Mouse (Mus musculus): Measurements from ENCODE around the gene Cort. TPM values are rescaled to one million over a fixed set of nuclear protein-coding genes. Genes with fewer than 3 reads are reported as not detected.
A peak's percentile ranks its signal among the peaks of the same experiment; 100 is the strongest.

Cort gene
- polyA plus RNA-seq, 1 experiment from 2014 or later: 0.63 TPM

DNA sequence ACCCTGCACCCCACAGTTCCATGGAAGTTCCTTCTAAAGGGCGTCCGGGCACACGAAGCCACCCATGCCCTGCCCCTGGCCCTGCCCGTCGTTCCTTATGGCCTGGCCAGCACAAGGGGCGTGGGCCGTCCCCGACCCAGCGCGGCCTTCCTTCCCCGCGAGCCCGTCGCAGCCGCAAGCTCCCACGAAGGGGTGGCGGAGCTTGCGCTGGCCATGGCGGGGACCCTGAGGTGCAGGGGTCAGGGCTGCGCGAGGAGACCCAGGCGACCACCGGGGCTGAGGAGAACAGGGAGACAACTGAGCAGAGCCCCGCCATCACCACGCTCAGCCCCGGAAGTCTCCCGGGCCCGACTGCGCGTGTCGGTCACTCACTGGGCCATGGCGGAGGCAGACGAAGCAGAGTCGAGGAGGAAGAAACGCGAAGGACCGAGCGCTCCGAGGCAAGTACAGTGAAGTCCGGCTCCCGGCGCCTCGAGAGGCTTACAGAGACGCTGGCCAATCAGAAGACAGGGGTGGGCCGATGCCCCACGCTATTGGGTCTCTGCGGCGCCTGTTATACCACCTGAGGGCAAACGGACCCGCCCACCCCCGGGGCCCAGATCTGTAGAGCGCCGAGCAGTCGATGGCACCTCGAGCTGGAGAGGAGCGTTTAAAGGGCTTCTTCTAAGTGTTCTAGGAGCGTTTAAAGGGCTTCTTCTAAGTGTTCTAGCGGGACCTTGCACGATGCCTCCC lies 39.8 kb upstream of the Cort start, which contains the start of gene Pgd:
Gene Pgd, minus strand, starts transcription at position 557 of the 732 bp plus-strand sequence.
- Histone ChIP-seq H3K36me3 (ENCODE audit: control insufficient read depth, insufficient read depth, low read length) (peaks cover 5% of the 10 kb centered on the region; the same call in 1 of the 2 replicates), H3K9me3 (ENCODE audit: control insufficient read depth, low read length) (no peaks in the 10 kb centered on the region), H3K27ac (ENCODE audit: low read depth, low read length) (peak within 1 kb of the TSS; percentile 2; the same call in 1 of the 2 replicates), H3K4me1 (ENCODE audit: control insufficient read depth, insufficient read depth, low read length) (peaks cover 7% of the 10 kb centered on the region; the same call in 1 of the 2 replicates), H3K27me3 (ENCODE audit: control insufficient read depth, insufficient read depth, low read length) (no peaks in the 10 kb centered on the region), H3K9ac (ENCODE audit: low read length) (peak within 1 kb of the TSS; percentile 84), H3K4me2 (peak within 1 kb of the TSS; percentile 83), H3K4me3 (ENCODE audit: low read depth, low read length) (peak within 1 kb of the TSS; percentile 57)
- peak; percentile 99 for DNase-seq (ENCODE audit: low spot score, missing footprints)
- peak; percentile 100 for ATAC-seq (ENCODE audit: low FRiP score)
- WGBS: under 1% methylated on average over 59 of the region's 59 CpGs

DNA sequence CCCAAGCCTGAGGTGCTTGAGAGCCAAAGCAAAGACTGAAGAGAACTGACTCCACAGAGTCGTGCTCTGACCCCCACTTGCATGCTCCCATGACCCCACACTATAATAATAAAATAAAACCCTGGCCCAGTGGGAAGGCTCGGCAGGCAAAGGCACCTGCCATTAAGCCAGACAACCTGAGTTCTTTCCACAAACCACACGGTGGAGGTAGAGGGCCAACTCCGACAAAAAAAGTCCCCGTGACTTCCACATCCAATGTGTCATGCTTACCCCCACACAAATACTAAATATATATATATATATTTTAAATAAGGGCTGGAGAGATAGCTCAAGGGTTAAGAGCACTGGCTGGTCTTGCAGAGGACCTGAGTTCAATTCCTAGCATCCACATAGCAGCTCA lies 37.6 kb upstream of the Cort start:
- WGBS: 75% methylated on average over 5 of the region's 5 CpGs
- Histone ChIP-seq H3K36me3 (ENCODE audit: control insufficient read depth, insufficient read depth, low read length) (peaks cover 13% of the 10 kb centered on the region), H3K4me2 (no peak overlapping the region), H3K9me3 (ENCODE audit: control insufficient read depth, low read length) (no peaks in the 10 kb centered on the region), H3K9ac (ENCODE audit: low read length) (no peak overlapping the region), H3K4me3 (ENCODE audit: low read depth, low read length) (no peak overlapping the region), H3K27ac (ENCODE audit: low read depth, low read length) (no peak overlapping the region), H3K4me1 (ENCODE audit: control insufficient read depth, insufficient read depth, low read length) (peaks cover 7% of the 10 kb centered on the region; the same call in 1 of the 2 replicates), H3K27me3 (ENCODE audit: control insufficient read depth, insufficient read depth, low read length) (no peaks in the 10 kb centered on the region)
- DNase-seq (ENCODE audit: low spot score, missing footprints) (no peak), ATAC-seq (ENCODE audit: low FRiP score) (no peak)

DNA sequence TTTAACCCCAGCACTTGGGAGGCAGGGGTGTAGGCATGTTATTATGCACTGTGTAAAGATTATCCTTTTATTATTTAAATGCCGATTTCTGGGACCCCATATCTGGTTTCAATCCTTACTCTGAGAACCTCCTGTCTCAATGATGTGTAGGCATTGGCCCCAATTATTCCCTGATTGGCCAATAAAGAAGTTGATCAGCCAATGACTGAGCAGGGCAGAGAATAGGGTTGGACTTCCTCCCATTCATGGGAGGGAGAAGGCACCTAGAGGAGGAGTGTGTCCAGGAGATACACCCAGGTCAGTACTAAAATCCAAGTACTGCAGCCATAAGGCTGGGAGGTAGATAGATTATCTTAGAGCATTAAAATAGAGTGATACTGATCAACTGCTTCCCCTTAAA lies 36.6 kb upstream of the Cort start:
- Histone ChIP-seq H3K9ac (ENCODE audit: low read length) (no peak overlapping the region), H3K27ac (ENCODE audit: low read depth, low read length) (no peak overlapping the region), H3K9me3 (ENCODE audit: control insufficient read depth, low read length) (no peaks in the 10 kb centered on the region), H3K4me1 (ENCODE audit: control insufficient read depth, insufficient read depth, low read length) (peaks cover 7% of the 10 kb centered on the region; the same call in 1 of the 2 replicates), H3K36me3 (ENCODE audit: control insufficient read depth, insufficient read depth, low read length) (peaks cover 15% of the 10 kb centered on the region), H3K27me3 (ENCODE audit: control insufficient read depth, insufficient read depth, low read length) (no peaks in the 10 kb centered on the region), H3K4me2 (no peak overlapping the region), H3K4me3 (ENCODE audit: low read depth, low read length) (no peak overlapping the region)
- WGBS: 76% methylated on average over 1 of the region's 1 CpGs
- ATAC-seq (ENCODE audit: low FRiP score): no peak
- DNase-seq (ENCODE audit: low spot score, missing footprints): no peak

- peaks cover 17% of the 10 kb centered on the region for H3K36me3 ChIP-seq (ENCODE audit: control insufficient read depth, insufficient read depth, low read length)
- ATAC-seq (ENCODE audit: low FRiP score) (no peak), DNase-seq (ENCODE audit: low spot score, missing footprints) (no peak)
- H3K27me3 ChIP-seq (ENCODE audit: control insufficient read depth, insufficient read depth, low read length): no peaks in the 10 kb centered on the region
- no peak overlapping the region for H3K9ac ChIP-seq (ENCODE audit: low read length)
- H3K27ac ChIP-seq (ENCODE audit: low read depth, low read length): no peak overlapping the region
- WGBS: 97% methylated on average over 6 of the region's 6 CpGs
- H3K4me2 ChIP-seq: no peak overlapping the region
- H3K4me3 ChIP-seq (ENCODE audit: low read depth, low read length): no peak overlapping the region
- peaks cover 7% of the 10 kb centered on the region; the same call in 1 of the 2 replicates for H3K4me1 ChIP-seq (ENCODE audit: control insufficient read depth, insufficient read depth, low read length)
- no peaks in the 10 kb centered on the region for H3K9me3 ChIP-seq (ENCODE audit: control insufficient read depth, low read length)
Measured at GRCm38 (mm10) chr4:149161166-149161565, 34.6 kb upstream of the Cort start.

- Histone ChIP-seq H3K4me2 (no peak overlapping the region), H3K27ac (ENCODE audit: low read depth, low read length) (no peak overlapping the region), H3K4me3 (ENCODE audit: low read depth, low read length) (no peak overlapping the region), H3K9me3 (ENCODE audit: control insufficient read depth, low read length) (no peaks in the 10 kb centered on the region), H3K9ac (ENCODE audit: low read length) (no peak overlapping the region), H3K36me3 (ENCODE audit: control insufficient read depth, insufficient read depth, low read length) (peaks cover 29% of the 10 kb centered on the region), H3K27me3 (ENCODE audit: control insufficient read depth, insufficient read depth, low read length) (no peaks in the 10 kb centered on the region), H3K4me1 (ENCODE audit: control insufficient read depth, insufficient read depth, low read length) (no peaks in the 10 kb centered on the region)
- DNase-seq (ENCODE audit: low spot score, missing footprints) (no peak), ATAC-seq (ENCODE audit: low FRiP score) (no peak)
- 91% methylated on average over 13 of the region's 13 CpGs for WGBS
Measured at GRCm38 (mm10) chr4:149159891-149160290, 33.3 kb upstream of the Cort start.

- 90% methylated on average over 2 of the region's 2 CpGs for WGBS
- Histone ChIP-seq H3K4me1 (ENCODE audit: control insufficient read depth, insufficient read depth, low read length) (no peaks in the 10 kb centered on the region), H3K27me3 (ENCODE audit: control insufficient read depth, insufficient read depth, low read length) (no peaks in the 10 kb centered on the region), H3K9me3 (ENCODE audit: control insufficient read depth, low read length) (no peaks in the 10 kb centered on the region), H3K27ac (ENCODE audit: low read depth, low read length) (no peak overlapping the region), H3K9ac (ENCODE audit: low read length) (no peak overlapping the region), H3K4me2 (no peak overlapping the region), H3K4me3 (ENCODE audit: low read depth, low read length) (no peak overlapping the region), H3K36me3 (ENCODE audit: control insufficient read depth, insufficient read depth, low read length) (peaks cover 34% of the 10 kb centered on the region)
- no peak for ATAC-seq (ENCODE audit: low FRiP score)
- DNase-seq (ENCODE audit: low spot score, missing footprints): no peak
Measured at GRCm38 (mm10) chr4:149159203-149159602, 32.6 kb upstream of the Cort start.

DNA sequence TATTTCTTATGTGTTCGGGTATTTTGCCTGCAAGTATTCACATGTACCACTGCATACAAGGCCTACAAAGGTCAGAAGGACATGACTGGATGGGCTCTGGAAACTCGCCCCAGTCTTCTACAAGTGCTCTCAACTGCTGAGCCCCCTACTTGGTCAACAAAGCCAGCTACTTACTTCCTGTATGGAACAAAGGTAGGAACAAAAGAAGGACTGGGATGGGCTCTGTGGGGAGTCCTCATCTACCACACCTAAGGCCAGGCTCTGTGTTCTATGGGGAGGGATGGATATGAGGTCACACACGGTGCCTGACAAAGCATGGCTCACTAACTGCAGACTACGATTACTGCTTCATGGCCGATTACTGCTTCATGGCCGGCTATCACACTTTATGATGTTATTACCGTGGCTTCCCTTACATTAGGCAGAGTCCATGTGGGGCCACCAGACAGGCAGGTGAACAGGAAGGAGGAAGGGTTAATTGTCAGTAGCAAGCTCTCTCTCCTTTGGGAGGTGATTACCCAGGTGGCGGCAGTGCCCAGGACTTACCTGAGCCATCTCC lies 30.9 kb upstream of the Cort start:
- H3K4me2 ChIP-seq: no peak overlapping the region
- H3K27ac ChIP-seq (ENCODE audit: low read depth, low read length): no peak overlapping the region
- 92% methylated on average over 8 of the region's 8 CpGs for WGBS
- H3K27me3 ChIP-seq (ENCODE audit: control insufficient read depth, insufficient read depth, low read length): no peaks in the 10 kb centered on the region
- H3K36me3 ChIP-seq (ENCODE audit: control insufficient read depth, insufficient read depth, low read length): peaks cover 44% of the 10 kb centered on the region
- ATAC-seq (ENCODE audit: low FRiP score): no peak
- H3K9me3 ChIP-seq (ENCODE audit: control insufficient read depth, low read length): no peaks in the 10 kb centered on the region
- H3K4me3 ChIP-seq (ENCODE audit: low read depth, low read length): no peak overlapping the region
- H3K9ac ChIP-seq (ENCODE audit: low read length): no peak overlapping the region
- no peaks in the 10 kb centered on the region for H3K4me1 ChIP-seq (ENCODE audit: control insufficient read depth, insufficient read depth, low read length)
- DNase-seq (ENCODE audit: low spot score, missing footprints): no peak

DNA sequence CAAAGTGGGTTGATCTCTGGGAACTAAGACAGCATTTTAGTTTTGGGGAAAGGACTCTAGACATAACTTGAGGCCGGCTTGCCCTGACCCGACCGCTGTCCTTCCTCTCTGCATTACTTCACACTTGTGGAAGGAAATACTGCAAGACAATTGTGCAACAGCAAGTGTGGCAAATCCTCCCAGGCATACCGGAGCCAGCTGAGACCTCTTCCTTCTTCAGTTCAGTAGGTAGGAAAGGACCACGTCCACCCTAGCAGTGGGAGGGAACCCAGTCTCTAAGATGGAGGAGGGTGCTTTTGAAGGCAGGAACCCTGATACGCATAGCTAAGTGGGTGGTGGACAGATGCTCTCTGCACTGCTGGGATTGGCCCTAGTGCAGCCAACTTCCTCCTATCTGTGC lies 29.1 kb upstream of the Cort start:
- H3K9ac ChIP-seq (ENCODE audit: low read length): no peak overlapping the region
- H3K4me1 ChIP-seq (ENCODE audit: control insufficient read depth, insufficient read depth, low read length): no peaks in the 10 kb centered on the region
- H3K27me3 ChIP-seq (ENCODE audit: control insufficient read depth, insufficient read depth, low read length): no peaks in the 10 kb centered on the region
- H3K9me3 ChIP-seq (ENCODE audit: control insufficient read depth, low read length): no peaks in the 10 kb centered on the region
- no peak overlapping the region for H3K4me3 ChIP-seq (ENCODE audit: low read depth, low read length)
- no peak overlapping the region for H3K4me2 ChIP-seq
- ATAC-seq (ENCODE audit: low FRiP score): no peak
- DNase-seq (ENCODE audit: low spot score, missing footprints): no peak
- WGBS: 94% methylated on average over 6 of the region's 6 CpGs
- H3K36me3 ChIP-seq (ENCODE audit: control insufficient read depth, insufficient read depth, low read length): peaks cover 58% of the 10 kb centered on the region
- no peak overlapping the region for H3K27ac ChIP-seq (ENCODE audit: low read depth, low read length)

GRCm38 (mm10) chr4:149154859-149155258 lies 28.3 kb upstream of the Cort start:
- H3K27ac ChIP-seq (ENCODE audit: low read depth, low read length): no peak overlapping the region
- 98% methylated on average over 7 of the region's 7 CpGs for WGBS
- H3K36me3 ChIP-seq (ENCODE audit: control insufficient read depth, insufficient read depth, low read length): peaks cover 60% of the 10 kb centered on the region
- H3K27me3 ChIP-seq (ENCODE audit: control insufficient read depth, insufficient read depth, low read length): no peaks in the 10 kb centered on the region
- ATAC-seq (ENCODE audit: low FRiP score) (no peak), DNase-seq (ENCODE audit: low spot score, missing footprints) (no peak)
- no peaks in the 10 kb centered on the region for H3K4me1 ChIP-seq (ENCODE audit: control insufficient read depth, insufficient read depth, low read length)
- H3K9ac ChIP-seq (ENCODE audit: low read length): no peak overlapping the region
- no peak overlapping the region for H3K4me2 ChIP-seq
- no peaks in the 10 kb centered on the region for H3K9me3 ChIP-seq (ENCODE audit: control insufficient read depth, low read length)
- no peak overlapping the region for H3K4me3 ChIP-seq (ENCODE audit: low read depth, low read length)

Measured in midbrain, embryonic 11.5 days (tissue).